In genomic region chr5:75121646-75122045, GRCm38 (mm10) we compare ENCODE assay signal across 14 mouse cellular contexts. TPM values are rescaled to one million over a fixed set of nuclear protein-coding genes. Genes with fewer than 3 reads are reported as not detected.
DNase-seq lines count a peak whose midpoint lies in the region; ATAC-seq lines count a peak whose summit lies in the region.
"Had no signal": no experiment of that assay in that cellular context is flagged by ENCODE, and none has a peak within 500 bp of the region (broad histone marks: within the 10 kb centered on the region; RNA-seq: fewer than 3 reads in every experiment).

No protein-coding gene starts in this region.

- no peak overlapping the region for H3K9ac ChIP-seq in midbrain, embryonic 14.5 days (replicated peaks; ENCODE audit: low read length)
- H3K9ac ChIP-seq: kidney, embryonic 15.5 days; neural tube, embryonic 12.5 days had no signal

- peak; percentile 7 for DNase-seq in adrenal gland, adult 2 months
- DNase-seq in adrenal gland, adult 18-20 months (ENCODE audit: low spot score in 2 of 2), result no peak
- peak; percentile 7 to 24 for DNase-seq in layer of hippocampus, postnatal 10 days (ENCODE audit: low spot score in 2 of 2)
- no peak for DNase-seq in layer of hippocampus, adult 11-12 months (ENCODE audit: low spot score)
- DNase-seq in gastrocnemius, adult 8-10 months (ENCODE audit: low spot score in 2 of 2), result peak; percentile 54 to 67
- peak; percentile 15 for DNase-seq in lung, postnatal 25 days (ENCODE audit: low spot score)
- DNase-seq in midbrain, embryonic 14.5 days, result no peak
- DNase-seq: adrenal gland, postnatal 25 days had no signal

- H3K4me1 ChIP-seq in midbrain, embryonic 14.5 days (ENCODE audit: control insufficient read depth, insufficient read depth, low read length), result no peaks in the 10 kb centered on the region
- H3K4me1 ChIP-seq: kidney, embryonic 15.5 days; megakaryocyte, embryonic 14.5 days; neural tube, embryonic 12.5 days had no signal

- H3K27ac ChIP-seq in midbrain, embryonic 14.5 days (replicated peaks; ENCODE audit: low read depth, low read length), result no peak overlapping the region
- H3K27ac ChIP-seq: kidney, embryonic 15.5 days; neural tube, embryonic 12.5 days had no signal

- no peaks in the 10 kb centered on the region for H3K9me3 ChIP-seq in midbrain, embryonic 14.5 days (ENCODE audit: control insufficient read depth, low read length)
- H3K9me3 ChIP-seq: kidney, embryonic 15.5 days; neural tube, embryonic 12.5 days had no signal

- H3K4me2 ChIP-seq in midbrain, embryonic 14.5 days (ENCODE audit: low read length), result no peak overlapping the region
- H3K4me2 ChIP-seq: kidney, embryonic 15.5 days; neural tube, embryonic 12.5 days had no signal

- H3K4me3 ChIP-seq in midbrain, embryonic 14.5 days (replicated peaks; ENCODE audit: low read depth, low read length), result no peak overlapping the region
- H3K4me3 ChIP-seq: kidney, embryonic 15.5 days; megakaryocyte, embryonic 14.5 days; neural tube, embryonic 12.5 days had no signal

- WGBS in midbrain, embryonic 14.5 days, result 41% methylated on average over 5 of the region's 5 CpGs

- no peaks in the 10 kb centered on the region for H3K27me3 ChIP-seq in midbrain, embryonic 14.5 days (ENCODE audit: control insufficient read depth, insufficient read depth, low read length)
- H3K27me3 ChIP-seq: kidney, embryonic 15.5 days; neural tube, embryonic 12.5 days had no signal

- ATAC-seq in midbrain, embryonic 14.5 days (ENCODE audit: low FRiP score, low TSS enrichment), result no peak
- ATAC-seq in CD4-positive, CD25-positive, alpha-beta regulatory T cell, adult 4 months, result no peak

- H3K36me3 ChIP-seq in midbrain, embryonic 14.5 days (ENCODE audit: control insufficient read depth, insufficient read depth, low read length), result no peaks in the 10 kb centered on the region
- H3K36me3 ChIP-seq: kidney, embryonic 15.5 days; neural tube, embryonic 12.5 days had no signal

RNA-seq across cellular contexts. Expression of gene Pdgfra, which starts 30.4 kb away (rescaled TPM):
- total RNA-seq in adrenal gland, adult 2 months (2021), result 10 to 100 TPM; 30.2 to 41.5 TPM
- 4.5 and 5.0 TPM in 2 replicates for polyA plus RNA-seq in adrenal gland, adult 2 months (2012; rRNA removed)
- 10 to 100 TPM; 32.4 to 39.2 TPM for total RNA-seq in adrenal gland, adult 18-20 months (2021)
- total RNA-seq in layer of hippocampus, postnatal 10 days (2021), result 10 to 100 TPM; 93.7 to 94.8 TPM
- total RNA-seq in gastrocnemius, adult 8-10 months (2022), result 10 to 100 TPM in 3 of 4 experiments, 1 to 10 TPM in 1; 7.0 to 18.1 (median 11.2) TPM
- polyA plus RNA-seq in midbrain, embryonic 14.5 days (2014; fragmentation: Nextera tagmentation; extraction: Ambion mirVana), result 3.6 and 9.4 TPM in 2 replicates
- polyA plus RNA-seq in CD4-positive, CD25-positive, alpha-beta regulatory T cell, adult 4 months (2017; shearing (Covaris generic)), result under 1 TPM in 1 of 2 experiments, not detected in 1; 0.66 TPM
- total RNA-seq: MEL had no signal

RNA-seq across cellular contexts. Expression of gene Gsx2, which starts 46.2 kb away (rescaled TPM):
- not detected for total RNA-seq in adrenal gland, adult 2 months (2021)
- polyA plus RNA-seq in adrenal gland, adult 2 months (2012; rRNA removed), result not detected in 2 replicates
- not detected for total RNA-seq in adrenal gland, adult 18-20 months (2021)
- total RNA-seq in layer of hippocampus, postnatal 10 days (2021), result under 1 TPM; 0.47 to 0.59 TPM
- not detected for total RNA-seq in gastrocnemius, adult 8-10 months (2022)
- polyA plus RNA-seq in midbrain, embryonic 14.5 days (2014; fragmentation: Nextera tagmentation; extraction: Ambion mirVana), result not detected in 2 replicates
- polyA plus RNA-seq in CD4-positive, CD25-positive, alpha-beta regulatory T cell, adult 4 months (2017; shearing (Covaris generic)), result not detected
- total RNA-seq: adrenal gland, postnatal 25 days; MEL had no signal
- polyA plus RNA-seq: kidney, embryonic 15.5 days; limb, embryonic 11.5 days had no signal

Comparison
In these comparisons a context has a peak if more than half of its experiments do, and no peak if none do; other contexts are left out.
1. DNase-seq: peak in adrenal gland, adult 2 months (single experiment), layer of hippocampus, postnatal 10 days (2 of 2), gastrocnemius, adult 8-10 months (2 of 2) and lung, postnatal 25 days (single experiment); none in adrenal gland, adult 18-20 months (0 of 2), layer of hippocampus, adult 11-12 months (single experiment) and midbrain, embryonic 14.5 days (single experiment).